Mouse (Mus musculus) 416B (cell line): Measurements from ENCODE around the gene Ube2g2.
"Not testable (repeated sequence)": the region's sequence is repeated elsewhere in the genome, so short reads cannot be mapped to it uniquely, and the experiment has no call there.

Experiments used
- DNase-seq: peaks from one replicate; pipeline ENCODE4 v3.0.0; 2011; ENCODE audit warnings: low read depth

The Ube2g2 gene

DNA sequence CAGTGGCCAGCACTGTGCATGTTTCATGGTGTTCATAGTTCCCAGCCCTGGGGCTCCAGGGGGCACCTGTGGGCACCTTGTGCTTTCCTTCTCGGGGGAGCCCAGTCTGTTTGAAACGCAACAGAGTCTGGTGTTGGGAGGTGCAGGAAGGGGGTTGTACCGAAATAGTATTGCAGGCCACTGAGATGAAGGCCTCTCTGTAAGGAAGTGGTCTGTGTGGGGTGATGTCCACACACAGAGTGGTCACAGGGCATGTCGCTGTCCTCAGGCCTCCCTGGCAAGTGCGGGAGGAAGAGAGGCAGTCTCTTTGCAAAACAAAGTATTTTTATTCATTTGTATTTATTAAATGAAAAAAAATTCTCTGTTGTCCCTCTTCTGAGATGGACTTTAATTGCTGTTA is 23.5 kb downstream of the Ube2g2 start:
- peak; percentile 28 for DNase-seq

DNA sequence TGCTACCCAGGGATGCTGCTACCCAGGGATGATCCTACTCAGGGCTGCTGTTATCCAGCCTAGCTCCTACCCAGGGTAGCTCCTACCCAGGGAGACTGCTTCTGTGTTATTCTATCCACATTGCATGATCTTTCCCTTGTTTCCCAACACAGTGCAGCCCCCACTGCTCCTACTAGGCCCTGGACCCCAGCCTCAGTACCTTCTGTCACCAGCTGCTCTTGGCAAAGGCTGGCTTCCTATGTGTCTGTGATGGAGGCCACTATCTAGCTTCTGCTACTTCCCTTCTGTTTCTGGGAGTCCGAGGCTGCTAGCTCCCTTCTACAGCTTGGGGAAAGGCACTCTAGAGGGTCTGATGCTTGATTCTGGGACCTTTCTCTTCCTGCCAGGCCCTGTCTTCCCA is 25.4 kb downstream of the Ube2g2 start:
- no peak for DNase-seq

DNA sequence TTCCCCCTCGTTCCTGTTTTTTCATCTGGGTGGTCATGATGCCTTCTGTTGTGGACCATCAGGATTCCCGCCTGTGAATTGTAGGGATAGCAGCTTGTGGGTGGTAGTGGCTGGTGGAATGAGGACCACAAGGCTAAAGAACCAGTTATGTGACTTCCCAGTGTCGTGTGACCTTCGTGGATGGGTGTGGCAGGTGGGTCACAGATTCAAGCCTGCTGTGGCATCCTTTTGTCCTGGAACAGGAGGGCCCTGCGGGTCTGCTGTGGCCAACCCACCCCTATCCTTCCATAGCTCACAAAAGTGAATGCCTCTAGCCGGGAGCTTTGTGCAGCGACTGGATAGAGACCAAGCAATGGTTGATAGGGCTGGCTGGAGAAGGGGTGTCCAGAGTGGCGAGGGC is 25.8 kb downstream of the Ube2g2 start:
- no peak for DNase-seq

DNA sequence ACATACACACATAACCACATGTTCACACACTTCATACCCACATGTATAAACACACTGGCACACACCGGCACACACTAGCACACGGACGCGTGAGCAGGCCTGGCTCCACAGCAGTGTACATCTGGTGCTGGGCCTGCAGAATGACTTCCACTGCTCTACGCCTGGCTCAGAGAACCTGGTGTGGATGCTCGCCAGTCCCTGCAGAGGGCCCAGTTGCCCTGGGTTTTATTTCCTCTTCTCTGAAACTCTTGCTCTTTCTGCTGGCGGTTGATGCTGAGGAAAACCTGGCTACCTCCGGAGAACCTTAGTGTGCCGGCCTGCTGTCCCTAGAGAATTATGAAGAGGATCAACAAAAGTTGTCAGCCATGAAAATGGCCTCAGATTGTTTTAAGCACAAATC is 30.0 kb downstream of the Ube2g2 start:
- no peak for DNase-seq

DNA sequence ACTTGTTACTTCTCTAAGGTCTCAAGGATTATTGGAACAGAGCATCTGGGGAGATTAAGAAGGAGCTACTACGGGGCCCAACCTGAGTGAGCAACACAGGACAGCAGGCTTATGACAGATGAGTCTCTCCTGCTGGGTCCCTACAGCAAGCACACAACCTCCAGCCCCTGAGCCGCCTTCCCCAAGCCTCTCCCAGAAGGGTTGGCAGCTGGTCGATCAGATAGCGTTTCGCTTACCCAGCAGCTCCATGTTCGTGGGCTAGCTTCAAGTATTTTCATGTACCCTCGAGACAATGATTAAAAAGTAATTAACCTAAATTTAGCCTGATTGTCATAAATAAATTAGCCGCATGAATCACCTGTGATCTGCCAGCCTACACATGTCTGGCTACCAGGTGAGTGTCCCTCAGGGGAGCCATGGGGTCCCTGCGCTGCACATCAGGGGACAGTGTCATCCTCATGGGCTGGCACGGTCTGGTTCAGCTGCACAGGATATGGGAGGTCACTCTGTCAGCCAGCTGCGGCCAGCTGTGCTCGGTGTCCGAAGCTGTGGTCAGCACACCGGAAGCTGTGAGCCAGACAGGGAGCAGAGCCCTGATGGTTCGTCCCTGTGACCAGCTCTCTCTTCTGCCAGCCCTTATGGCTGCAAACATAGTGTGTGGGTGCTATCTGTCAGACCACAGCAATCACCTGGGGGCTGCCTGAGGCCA is 36.4 kb downstream of the Ube2g2 start:
- DNase-seq: peak; percentile 29

DNA sequence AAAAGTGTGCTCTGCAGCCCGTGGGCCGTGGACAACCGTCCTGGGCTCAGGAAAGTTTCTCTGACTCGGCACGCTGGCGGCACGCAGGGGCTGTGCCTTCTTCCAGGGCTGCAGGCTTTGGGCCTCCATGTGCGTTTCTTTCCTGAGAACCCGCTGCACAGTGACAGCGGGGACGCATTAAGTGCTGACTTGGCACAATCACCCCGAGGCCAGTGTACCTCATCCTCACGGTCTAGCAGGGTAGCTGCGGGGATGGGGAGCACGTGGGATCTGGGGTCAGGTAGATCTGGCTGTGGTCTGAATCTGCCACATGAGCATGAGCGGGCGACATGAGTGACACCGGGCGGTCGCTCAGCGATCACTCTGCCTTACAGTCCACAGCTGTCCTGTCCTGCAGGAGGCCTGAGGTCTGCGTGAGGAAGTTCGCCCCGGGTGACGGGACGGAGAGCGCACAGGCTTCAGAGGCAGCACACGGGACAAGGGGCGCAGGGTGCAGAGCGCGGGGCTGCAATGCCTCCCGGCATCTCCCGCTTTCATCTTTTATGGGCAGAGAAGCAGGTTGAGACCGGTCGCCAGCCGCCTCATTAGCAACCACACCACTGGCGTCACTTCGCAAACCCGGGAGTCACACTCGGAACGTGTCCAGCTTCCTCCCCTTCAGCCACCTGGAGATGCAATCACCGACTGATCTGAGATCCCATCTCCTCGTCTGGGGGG is 42.0 kb downstream of the Ube2g2 start:
- no peak for DNase-seq

DNA sequence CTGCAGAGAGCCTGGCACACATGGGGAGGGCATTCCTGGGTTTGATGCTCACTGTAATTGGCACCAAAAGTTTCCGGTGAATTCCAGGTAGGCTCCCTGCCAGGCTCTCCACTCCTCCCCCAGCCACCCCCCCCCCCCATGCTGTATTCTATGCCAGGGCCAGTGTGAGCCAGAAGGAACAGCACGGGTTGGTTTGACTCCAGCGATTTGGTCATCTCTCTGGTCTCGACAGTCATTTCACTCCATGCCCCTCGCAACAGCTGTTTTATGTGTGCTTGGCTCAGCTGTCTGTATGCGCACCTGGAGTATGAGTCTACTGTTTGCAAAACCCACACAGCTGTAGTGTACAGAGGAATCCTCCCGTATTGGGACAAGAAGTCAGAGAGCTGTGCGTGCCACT is 44.3 kb downstream of the Ube2g2 start:
- DNase-seq: no peak

DNA sequence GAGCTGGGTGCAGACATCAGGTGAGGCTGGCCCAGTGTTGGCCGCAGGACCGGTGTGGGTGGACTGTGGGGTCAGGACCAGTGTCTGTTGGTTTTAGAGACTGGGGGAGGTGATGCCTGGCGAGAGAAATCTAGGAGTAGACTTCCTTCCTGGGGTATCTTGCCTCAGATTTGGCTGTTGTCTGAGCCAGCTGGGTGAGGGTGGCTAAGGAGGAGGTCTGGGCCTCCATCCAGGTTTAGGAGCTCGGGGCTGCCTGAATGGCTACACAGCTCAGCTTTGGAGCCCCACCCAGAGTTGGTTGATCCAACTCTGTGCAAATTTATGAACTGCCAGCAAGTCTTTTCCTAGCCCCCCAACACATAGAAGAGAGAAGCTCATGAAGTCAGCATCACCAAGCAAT is 45.3 kb downstream of the Ube2g2 start:
- DNase-seq: no peak

DNA sequence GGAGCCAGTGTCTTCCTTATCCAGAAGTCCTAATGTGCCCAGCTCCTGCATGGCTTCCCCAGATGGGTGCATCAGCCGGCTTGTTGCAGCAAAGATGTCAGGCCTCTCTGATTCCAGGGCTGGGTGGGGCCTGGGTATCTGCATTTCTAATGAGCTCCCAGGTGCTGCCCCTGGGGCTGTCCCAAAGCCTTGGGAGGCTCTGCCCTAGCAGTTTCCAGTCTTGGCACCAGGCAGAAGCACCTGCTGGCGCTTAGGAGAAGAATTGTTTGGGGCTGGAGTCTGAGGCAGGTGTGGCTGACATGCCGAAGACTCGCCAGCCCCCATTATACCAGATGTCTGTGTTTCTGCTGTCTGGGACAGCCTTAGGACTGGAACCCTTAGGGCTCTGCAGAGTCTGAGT is 48.6 kb downstream of the Ube2g2 start:
- DNase-seq: no peak

DNA sequence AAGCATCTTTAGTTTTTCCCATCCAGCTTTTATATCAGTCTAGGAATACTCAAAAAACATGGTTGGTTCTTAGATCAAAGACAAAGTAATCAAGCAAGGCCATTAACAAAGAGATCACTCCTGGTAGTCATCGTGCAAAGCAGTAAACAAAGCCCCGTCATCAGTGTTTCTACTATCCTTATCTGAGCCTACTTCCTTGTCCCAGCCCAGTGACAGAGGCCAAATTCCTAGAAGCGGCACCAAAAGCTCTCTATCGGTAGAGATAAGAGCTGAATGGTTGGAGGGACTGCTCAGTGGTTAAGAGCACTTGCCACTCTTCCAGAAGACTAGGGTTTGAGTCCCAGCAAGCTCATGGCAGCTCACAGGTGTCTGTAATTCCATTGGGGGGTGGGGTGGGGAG is 49.4 kb downstream of the Ube2g2 start:
- DNase-seq: no peak

DNA sequence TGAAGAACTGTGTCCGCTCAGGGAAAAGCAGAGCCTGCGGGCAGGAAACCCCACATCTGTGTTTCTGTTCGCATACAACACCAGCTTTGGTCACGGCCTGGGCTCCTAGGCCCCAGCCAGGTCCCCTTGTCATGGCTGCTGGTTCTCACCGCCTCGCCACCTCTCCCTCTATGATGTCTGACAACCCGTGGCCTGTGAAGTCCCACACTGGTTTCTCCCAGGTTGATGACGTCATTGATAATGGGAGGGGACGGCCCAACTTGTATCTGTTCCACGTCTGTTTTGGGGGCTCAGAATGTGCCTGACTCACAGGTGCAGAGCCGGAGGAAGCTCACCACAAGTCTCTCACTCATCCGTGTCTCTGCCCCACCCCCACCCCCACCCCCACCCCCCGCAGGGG is 51.7 kb downstream of the Ube2g2 start:
- DNase-seq: no peak

DNA sequence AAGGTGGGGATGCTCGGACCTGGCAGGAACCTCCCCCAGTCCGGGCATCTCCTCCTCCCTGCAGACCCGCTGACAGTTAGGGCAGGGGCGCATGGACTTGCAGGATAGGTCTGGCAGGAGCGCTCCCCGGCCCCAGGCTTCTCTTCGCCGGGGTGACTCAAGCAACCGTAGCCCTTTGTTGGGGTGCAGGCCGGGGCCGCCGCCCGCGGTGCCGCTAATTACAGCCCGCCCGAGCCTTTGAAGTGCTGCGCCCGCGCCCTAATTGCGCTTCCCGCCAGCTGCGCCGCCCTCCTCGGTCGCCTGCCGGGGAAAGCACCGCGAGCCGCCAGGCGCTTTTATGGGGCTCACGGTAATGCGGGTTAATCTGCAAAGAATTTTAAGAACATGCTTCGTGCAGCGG is 55.5 kb downstream of the Ube2g2 start:
- DNase-seq: no peak

DNA sequence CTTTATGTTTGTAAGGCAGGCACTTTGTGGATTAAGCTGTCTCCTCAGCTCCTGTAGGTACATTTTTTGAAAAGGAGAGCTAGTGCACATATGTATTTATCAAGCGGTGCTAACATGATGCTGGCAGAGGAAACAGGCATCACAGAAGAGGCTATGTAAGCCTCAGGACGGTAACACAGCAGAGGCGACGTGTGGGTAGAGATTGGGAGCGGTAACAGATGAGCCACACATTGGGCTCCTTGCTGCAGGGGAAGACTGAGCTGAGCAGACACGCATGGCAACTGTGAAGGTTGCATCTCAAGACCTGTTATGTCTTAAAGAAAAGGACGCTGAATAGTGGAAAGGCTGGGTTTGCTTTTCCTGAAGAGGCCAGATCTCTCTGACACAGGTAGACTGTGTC is 60.9 kb downstream of the Ube2g2 start:
- DNase-seq: no peak

DNA sequence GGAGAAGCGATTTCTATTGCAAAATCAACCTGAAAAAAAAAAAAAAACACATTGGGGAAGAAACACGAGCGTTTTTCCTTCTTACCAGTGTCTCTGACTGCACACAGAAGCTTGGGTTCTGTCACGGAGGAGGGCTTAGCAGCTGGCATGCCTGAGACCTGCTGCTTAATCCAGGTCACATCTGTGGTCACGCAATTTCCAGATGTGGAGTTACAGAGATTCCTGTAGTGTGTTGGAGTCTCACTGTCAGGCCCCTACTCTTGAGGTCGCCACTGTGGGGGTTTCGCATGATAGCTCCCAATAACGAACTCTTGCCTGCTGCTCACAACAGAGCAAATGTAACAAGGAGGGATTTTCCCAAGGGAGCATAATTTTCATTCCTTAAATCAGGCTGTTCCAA is 62.1 kb downstream of the Ube2g2 start:
- no peak for DNase-seq

DNA sequence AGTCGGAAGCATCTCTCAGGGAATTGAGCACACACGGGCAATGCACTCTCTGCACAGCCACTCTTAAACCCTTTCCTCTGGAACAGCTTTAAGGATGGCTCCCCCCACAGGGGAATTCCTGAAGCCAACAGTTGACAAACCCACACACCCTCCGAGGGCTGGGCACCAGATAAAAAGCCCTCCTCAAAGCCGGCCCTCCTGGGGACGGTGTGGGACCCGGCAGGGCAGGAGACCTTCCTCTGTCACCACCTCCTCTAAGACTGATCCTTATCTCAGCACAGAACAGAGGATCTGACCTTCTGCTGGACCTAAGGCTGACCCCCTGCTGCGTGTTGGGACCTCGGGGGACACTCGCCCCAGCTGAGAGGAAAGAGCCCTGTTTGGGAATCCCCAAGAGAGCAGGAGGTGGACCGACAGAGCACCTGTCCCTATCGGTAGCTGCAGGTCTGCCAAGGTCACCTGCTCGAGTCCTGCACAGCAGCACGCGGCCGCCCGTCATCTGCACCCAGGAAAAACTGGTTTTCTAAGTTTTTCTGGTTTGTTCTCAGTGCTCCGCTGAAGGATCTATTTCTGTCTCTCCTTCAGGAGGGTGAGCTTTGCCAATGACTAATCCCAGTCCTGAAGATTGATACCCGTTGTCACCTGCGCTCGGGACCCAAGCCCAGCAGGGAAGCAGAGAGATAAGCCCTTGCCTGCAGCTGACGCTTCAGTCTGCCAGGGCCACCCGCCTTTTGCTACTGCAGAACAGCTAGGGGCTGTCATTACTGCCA is 64.0 kb downstream of the Ube2g2 start, which contains the start of gene Tspear:
Tspear (plus strand) TSS at position 675 of the 770 bp plus-strand sequence.
- DNase-seq: no peak

DNA sequence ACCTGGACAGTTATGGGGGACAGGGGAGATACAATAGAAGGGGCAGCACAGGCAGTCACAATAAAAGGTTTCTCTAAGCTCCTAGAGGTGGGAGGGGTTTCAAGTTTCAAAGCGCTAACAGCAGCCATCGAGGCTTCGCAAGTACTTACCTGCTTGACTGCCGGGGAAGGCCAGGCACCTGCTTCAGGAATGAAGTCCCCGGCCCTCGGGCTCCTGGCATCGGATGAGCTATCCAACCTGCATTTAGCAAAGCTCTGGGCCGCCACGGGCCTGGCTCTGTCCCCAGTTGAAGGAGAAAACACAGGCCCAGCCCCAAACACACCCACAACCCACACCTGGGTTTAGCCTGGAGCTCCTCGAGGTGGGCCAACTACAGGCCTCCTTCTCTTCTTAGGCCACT is 64.9 kb downstream of the Ube2g2 start:
- DNase-seq: no peak

DNA sequence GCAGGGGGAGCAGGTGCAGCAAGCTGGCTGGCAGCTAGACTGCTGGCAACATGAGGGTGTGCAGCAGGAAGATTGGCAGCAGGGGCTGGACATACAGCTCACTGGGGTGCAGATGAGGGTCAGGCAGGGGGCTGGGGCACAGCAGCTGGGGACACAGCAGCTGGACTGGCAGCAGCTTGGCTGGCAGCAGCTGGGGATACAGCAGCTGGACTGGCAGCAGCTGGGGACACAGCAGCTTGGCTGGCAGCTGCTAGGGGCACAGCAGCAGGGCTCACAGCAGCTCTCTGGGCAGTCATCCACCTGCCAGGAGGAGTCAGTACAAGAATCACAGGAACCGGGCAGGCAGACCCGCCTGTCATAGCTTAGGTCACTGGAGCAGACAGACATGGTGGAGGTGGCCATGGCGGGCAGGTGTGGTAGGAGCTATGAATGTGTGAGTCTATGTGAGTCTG is 68.3 kb downstream of the Ube2g2 start, which contains the start of gene Gm19402:
Gm19402 (minus strand) TSS at position 402 of the 452 bp plus-strand sequence.
- DNase-seq: not testable (repeated sequence)
